Mouse (Mus musculus): ENCODE results near the gene D10Jhu81e. TPM values are rescaled to one million over a fixed set of nuclear protein-coding genes. Genes with fewer than 3 reads are reported as not detected.
"Not testable (repeated sequence)": the region's sequence is repeated elsewhere in the genome, so short reads cannot be mapped to it uniquely, and the experiment has no call there.

D10Jhu81e gene
- polyA plus RNA-seq, 1 experiment from 2014 or later, result 20.8 TPM

DNA sequence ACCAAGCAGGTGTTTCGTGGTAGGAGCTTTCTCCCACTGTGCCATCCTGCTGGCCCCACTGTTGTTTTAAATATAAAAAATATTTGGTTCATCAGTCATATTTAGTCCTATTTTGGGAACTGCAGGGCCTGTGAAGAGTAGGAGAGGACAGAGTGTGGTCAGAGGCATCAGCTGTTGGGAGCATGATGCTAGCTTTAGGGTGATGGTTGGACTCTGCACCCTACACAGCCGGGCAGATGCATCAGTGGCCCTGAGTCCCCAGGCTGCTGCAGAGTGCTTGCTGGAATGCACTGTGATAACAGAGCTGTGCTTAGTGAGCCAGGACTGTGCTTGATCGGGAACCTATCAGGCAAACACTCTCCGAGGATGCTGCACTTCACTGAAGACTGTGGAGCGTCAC, 23.4 kb upstream of the D10Jhu81e start:
- WGBS (ENCODE audit: insufficient replicate concordance), result 83% methylated on average over 5 of the region's 5 CpGs
- Histone ChIP-seq H3K27ac (ENCODE audit: low read depth) (no peak overlapping the region), H3K9ac (replicated peaks) (no peak overlapping the region), H3K4me3 (ENCODE audit: low read depth, low read length) (no peak overlapping the region), H3K36me3 (replicated peaks; ENCODE audit: insufficient read depth, low read length) (peaks cover 98% of the 10 kb centered on the region), H3K4me1 (ENCODE audit: insufficient read depth) (no peaks in the 10 kb centered on the region), H3K9me3 (ENCODE audit: low read length) (no peaks in the 10 kb centered on the region), H3K27me3 (ENCODE audit: insufficient read depth, low read length) (no peaks in the 10 kb centered on the region), H3K4me2 (ENCODE audit: low read depth, low read length) (no peak overlapping the region)
- no peak for DNase-seq
- ATAC-seq, result no peak
- no peak for TF ChIP-seq EP300 (IDR thresholded peaks at IDR 0.05; ENCODE audit: low read depth)
- no peak for TF ChIP-seq CTCF (IDR thresholded peaks at IDR 0.05; ENCODE audit: low read depth)

DNA sequence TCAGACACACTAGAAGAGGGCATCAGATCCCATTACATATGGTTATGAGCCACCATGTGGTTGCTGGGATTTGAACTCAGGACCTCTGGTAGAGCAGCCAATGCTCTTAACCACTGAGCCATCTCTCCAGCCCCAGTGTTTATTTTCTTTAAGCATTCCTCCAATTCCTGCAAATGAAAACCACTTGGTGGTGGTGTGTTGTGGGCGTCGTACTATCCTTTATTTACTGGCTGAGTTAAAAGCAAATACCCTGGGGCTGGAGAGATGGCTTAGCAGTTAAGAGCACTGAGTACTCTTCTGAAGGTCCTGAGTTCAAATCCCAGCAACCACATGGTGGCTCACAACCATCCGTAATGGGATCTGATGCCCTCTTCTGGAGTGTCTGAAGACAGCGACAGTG, 16.5 kb upstream of the D10Jhu81e start:
- not testable (repeated sequence) for H3K9ac ChIP-seq (replicated peaks); H3K4me3 ChIP-seq (ENCODE audit: low read depth, low read length); DNase-seq; H3K9me3 ChIP-seq (ENCODE audit: low read length); ATAC-seq; H3K27me3 ChIP-seq (ENCODE audit: insufficient read depth, low read length); H3K4me2 ChIP-seq (ENCODE audit: low read depth, low read length)
- Histone ChIP-seq H3K36me3 (replicated peaks; ENCODE audit: insufficient read depth, low read length) (peaks cover 41% of the 10 kb centered on the region), H3K4me1 (ENCODE audit: insufficient read depth) (peaks cover 15% of the 10 kb centered on the region), H3K27ac (ENCODE audit: low read depth) (0 out of 2 replicates have a peak overlapping the region, but pooled peaks have one; percentile 72)
- 85% methylated on average over 4 of the region's 4 CpGs for WGBS (ENCODE audit: insufficient replicate concordance)

DNA sequence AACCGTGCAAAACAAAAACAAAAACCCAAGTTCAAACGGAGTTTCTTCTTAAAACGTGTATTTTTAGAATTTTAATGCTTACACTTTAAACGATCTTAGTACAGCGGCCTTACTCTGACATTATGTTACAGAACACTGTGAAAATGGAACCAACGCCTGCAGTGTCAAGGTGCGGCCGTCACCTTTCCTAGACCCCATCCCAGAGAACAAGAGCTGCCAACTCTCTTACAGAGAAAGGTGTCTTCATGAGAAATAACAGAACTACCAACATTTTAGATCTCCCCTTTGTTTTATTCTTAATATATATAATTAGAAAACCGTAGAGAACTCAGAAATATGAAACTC, 15.8 kb upstream of the D10Jhu81e start:
- ATAC-seq, result peak; percentile 42
- H3K36me3 ChIP-seq (replicated peaks; ENCODE audit: insufficient read depth, low read length), result peaks cover 38% of the 10 kb centered on the region

DNA sequence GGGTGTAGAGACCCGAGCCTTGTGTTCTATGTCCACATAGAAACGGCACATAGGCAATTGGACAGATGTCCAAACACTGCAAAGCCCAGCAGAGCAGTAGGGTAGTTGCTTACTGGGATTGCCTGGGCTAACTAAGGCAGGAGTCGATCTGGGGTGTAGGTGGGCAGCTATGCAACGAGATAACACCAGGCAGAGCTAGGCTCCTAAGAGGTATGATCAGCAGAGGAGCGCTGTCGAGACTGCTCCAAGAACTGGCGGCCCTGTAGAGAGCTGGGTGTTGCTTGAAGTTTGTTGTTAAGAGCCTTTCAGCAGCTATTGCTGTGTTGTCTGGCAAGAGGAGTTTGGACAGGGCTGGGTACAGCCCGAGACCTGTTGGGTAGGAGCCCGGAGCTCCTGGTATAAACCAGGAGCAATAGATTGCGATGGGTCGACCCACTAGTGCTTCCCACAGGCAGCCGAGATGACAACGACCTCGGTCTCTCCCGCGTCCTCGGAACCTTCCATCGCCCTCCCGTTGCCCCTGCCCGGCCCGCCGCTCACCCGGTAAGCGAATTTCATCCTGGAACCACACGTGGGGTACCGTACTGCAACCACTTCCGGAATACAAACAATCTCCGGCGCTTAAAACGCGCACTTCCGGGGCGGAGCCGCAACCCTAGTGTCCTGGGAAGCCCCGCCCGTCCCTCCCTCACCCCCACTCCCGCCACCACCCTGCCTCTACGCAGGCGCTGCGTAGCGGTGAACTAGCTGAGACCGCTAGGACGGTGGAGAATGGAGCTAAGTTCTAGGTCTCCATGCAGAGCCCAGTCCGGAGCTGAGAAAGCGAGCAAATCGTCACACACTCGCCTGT, 15.2 kb upstream of the D10Jhu81e start, which contains the start of gene Pwp2:
Gene Pwp2 (minus strand): TSS at position 619 of the 850 bp plus-strand sequence.
- Histone ChIP-seq H3K4me1 (ENCODE audit: insufficient read depth) (peaks cover 15% of the 10 kb centered on the region), H3K27ac (ENCODE audit: low read depth) (peak within 1 kb of the TSS; percentile 79), H3K9me3 (ENCODE audit: low read length) (no peaks in the 10 kb centered on the region), H3K27me3 (ENCODE audit: insufficient read depth, low read length) (no peaks in the 10 kb centered on the region), H3K36me3 (replicated peaks; ENCODE audit: insufficient read depth, low read length) (peaks cover 38% of the 10 kb centered on the region), H3K4me3 (ENCODE audit: low read depth, low read length) (peak within 1 kb of the TSS; percentile 67), H3K9ac (replicated peaks) (peak within 1 kb of the TSS; percentile 73), H3K4me2 (ENCODE audit: low read depth, low read length) (peak within 1 kb of the TSS; percentile 95)
- under 1% methylated on average over 47 of the region's 47 CpGs for WGBS (ENCODE audit: insufficient replicate concordance)
- DNase-seq (peak; percentile 94), ATAC-seq (peak; percentile 93)
- TF ChIP-seq CTCF (IDR thresholded peaks at IDR 0.05; ENCODE audit: low read depth), result peak; percentile 17; the same call in 1 of the 2 replicates
- no peak for TF ChIP-seq EP300 (IDR thresholded peaks at IDR 0.05; ENCODE audit: low read depth)

More for the DNA sequence above, 15.8 kb upstream of the D10Jhu81e start:
- peak overlapping the region; percentile 54 for H3K9ac ChIP-seq (replicated peaks)
- 11% methylated on average over 9 of the region's 9 CpGs for WGBS (ENCODE audit: insufficient replicate concordance)
- no peak for DNase-seq
- H3K27ac ChIP-seq (ENCODE audit: low read depth), result peak overlapping the region; percentile 72
- peak overlapping the region; percentile 95 for H3K4me2 ChIP-seq (ENCODE audit: low read depth, low read length)
- TF ChIP-seq CTCF (IDR thresholded peaks at IDR 0.05; ENCODE audit: low read depth) (no peak), EP300 (IDR thresholded peaks at IDR 0.05; ENCODE audit: low read depth) (no peak)
- peaks cover 15% of the 10 kb centered on the region for H3K4me1 ChIP-seq (ENCODE audit: insufficient read depth)
- no peaks in the 10 kb centered on the region for H3K27me3 ChIP-seq (ENCODE audit: insufficient read depth, low read length)
- peak overlapping the region; percentile 67 for H3K4me3 ChIP-seq (ENCODE audit: low read depth, low read length)
- H3K9me3 ChIP-seq (ENCODE audit: low read length), result no peaks in the 10 kb centered on the region

DNA sequence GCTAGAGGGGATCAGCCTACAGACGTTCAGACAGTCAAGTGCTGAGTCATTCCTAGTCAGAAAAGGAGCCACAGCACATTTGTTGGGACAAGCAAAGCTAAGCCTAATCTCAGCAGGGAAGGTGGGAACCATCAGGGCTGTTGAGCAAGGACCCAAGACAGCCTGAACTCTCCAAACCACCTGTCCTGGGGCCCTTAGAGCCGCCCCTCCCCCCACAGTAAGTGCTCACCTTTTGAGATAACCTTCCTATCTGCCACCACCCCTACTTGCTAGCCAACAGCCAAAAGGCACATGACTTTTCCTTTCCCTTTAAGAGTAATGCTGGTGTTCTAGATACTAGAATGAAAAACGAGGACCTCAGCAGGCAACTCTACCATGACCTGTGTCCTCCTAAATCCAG, 14.0 kb upstream of the D10Jhu81e start:
- Histone ChIP-seq H3K4me2 (ENCODE audit: low read depth, low read length) (0 out of 2 replicates have a peak overlapping the region, but pooled peaks have one; percentile 95), H3K9me3 (ENCODE audit: low read length) (no peaks in the 10 kb centered on the region), H3K9ac (replicated peaks) (peak overlapping the region; percentile 73), H3K27me3 (ENCODE audit: insufficient read depth, low read length) (no peaks in the 10 kb centered on the region), H3K36me3 (replicated peaks; ENCODE audit: insufficient read depth, low read length) (peaks cover 38% of the 10 kb centered on the region), H3K4me3 (ENCODE audit: low read depth, low read length) (no peak overlapping the region), H3K27ac (ENCODE audit: low read depth) (no peak overlapping the region), H3K4me1 (ENCODE audit: insufficient read depth) (peaks cover 15% of the 10 kb centered on the region)
- DNase-seq, result no peak
- ATAC-seq, result no peak
- WGBS (ENCODE audit: insufficient replicate concordance), result 58% methylated on average over 3 of the region's 3 CpGs
- TF ChIP-seq EP300 (IDR thresholded peaks at IDR 0.05; ENCODE audit: low read depth) (no peak), CTCF (IDR thresholded peaks at IDR 0.05; ENCODE audit: low read depth) (no peak)

DNA sequence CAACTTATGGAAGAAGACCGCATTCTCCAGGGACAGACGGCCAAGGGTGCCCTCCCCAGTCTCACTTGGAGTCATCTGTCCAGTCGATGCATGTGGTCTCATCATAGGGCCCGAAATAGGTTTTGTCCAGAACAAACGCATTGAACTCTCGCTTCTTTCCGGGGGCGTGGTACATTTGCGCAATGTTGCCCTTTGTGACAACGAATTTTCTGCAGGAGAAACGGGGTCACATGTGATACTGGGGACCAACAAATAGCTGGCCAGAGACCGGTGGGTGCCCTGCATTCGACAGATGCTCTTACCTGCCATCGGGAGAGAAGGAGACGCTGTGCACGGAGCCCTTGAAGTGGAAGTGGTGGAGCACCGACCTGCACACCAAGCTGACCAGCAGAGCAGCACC, 12.7 kb upstream of the D10Jhu81e start:
- Histone ChIP-seq H3K27me3 (ENCODE audit: insufficient read depth, low read length) (no peaks in the 10 kb centered on the region), H3K4me2 (ENCODE audit: low read depth, low read length) (no peak overlapping the region), H3K9ac (replicated peaks) (no peak overlapping the region), H3K9me3 (ENCODE audit: low read length) (no peaks in the 10 kb centered on the region), H3K4me1 (ENCODE audit: insufficient read depth) (peaks cover 15% of the 10 kb centered on the region), H3K4me3 (ENCODE audit: low read depth, low read length) (no peak overlapping the region), H3K36me3 (replicated peaks; ENCODE audit: insufficient read depth, low read length) (peaks cover 35% of the 10 kb centered on the region), H3K27ac (ENCODE audit: low read depth) (peak overlapping the region; percentile 34; the same call in 1 of the 2 replicates)
- DNase-seq, result peak; percentile 66
- 70% methylated on average over 17 of the region's 17 CpGs for WGBS (ENCODE audit: insufficient replicate concordance)
- peak; percentile 49 for ATAC-seq
- no peak for TF ChIP-seq CTCF (IDR thresholded peaks at IDR 0.05; ENCODE audit: low read depth)
- 0 out of 2 replicates have a peak, but pooled peaks have one; percentile 19 for TF ChIP-seq EP300 (IDR thresholded peaks at IDR 0.05; ENCODE audit: low read depth)
